Mouse (Mus musculus) cortical plate, adult 2 months (tissue): ENCODE results near the gene Rpl11.

Source experiments
- CTCF ChIP-seq: fragments of 200-500 bp; IDR thresholded peaks from 2 replicates; pipeline ENCODE4 v1.5.1; 2011; ENCODE audit warnings: mild to moderate bottlenecking, control low read depth, low read length; ENCODE audit not compliant: insufficient read depth; ENCODE audit errors: extremely low read depth
- POLR2A ChIP-seq: fragments of 200-500 bp; IDR thresholded peaks from 2 replicates; pipeline ENCODE4 v1.6.1; 2011; ENCODE audit warnings: mild to moderate bottlenecking, low read length, control low read depth; ENCODE audit not compliant: insufficient read depth; ENCODE audit errors: extremely low read depth

GRCm38 (mm10) chr4:136035078-136035477, 18.1 kb downstream of the Rpl11 start:
- TF ChIP-seq CTCF, result no peak
- no peak for TF ChIP-seq POLR2A
